Mouse (Mus musculus) C2C12 (cell line): ENCODE results near the gene Noc4l.

Source experiments
- CEBPB ChIP-seq: IDR thresholded peaks from one replicate; pipeline ENCODE4 v1.6.1; 2011; ENCODE audit warnings: low read depth, mild to moderate bottlenecking, control low read depth, moderate library complexity
- CTCF ChIP-seq: IDR thresholded peaks from one replicate; pipeline ENCODE4 v1.5.1; 2011; ENCODE audit not compliant: control insufficient read depth, insufficient read depth, insufficient read length
- MAX ChIP-seq: IDR thresholded peaks from one replicate; pipeline ENCODE4 v1.6.1; 2011; ENCODE audit warnings: mild to moderate bottlenecking, control low read depth
- MYOD1 ChIP-seq: IDR thresholded peaks from one replicate; pipeline ENCODE4 v1.6.1; 2011; ENCODE audit warnings: low read depth; ENCODE audit not compliant: control insufficient read depth, insufficient read length
- USF1 ChIP-seq: IDR thresholded peaks from one replicate; pipeline ENCODE4 v1.6.1; 2011; ENCODE audit warnings: low read depth, mild to moderate bottlenecking, control low read depth, moderate library complexity

GRCm38 (mm10) chr5:110608941-110609340, 44.3 kb downstream of the Noc4l start:
- TF ChIP-seq CTCF (no peak), USF1 (no peak), MAX (no peak), MYOD1 (no peak), CEBPB (no peak)
